Mouse (Mus musculus) CD4-positive helper T cell, adult 2 months (primary cell): ENCODE measurements around the gene Galnt17.

Experiments used
- DNase-seq: peaks from one replicate; pipeline ENCODE4 v3.0.0-alpha.2; 2012; ENCODE audit warnings: low read depth, missing footprints, low spot score

Gene Galnt17

DNA sequence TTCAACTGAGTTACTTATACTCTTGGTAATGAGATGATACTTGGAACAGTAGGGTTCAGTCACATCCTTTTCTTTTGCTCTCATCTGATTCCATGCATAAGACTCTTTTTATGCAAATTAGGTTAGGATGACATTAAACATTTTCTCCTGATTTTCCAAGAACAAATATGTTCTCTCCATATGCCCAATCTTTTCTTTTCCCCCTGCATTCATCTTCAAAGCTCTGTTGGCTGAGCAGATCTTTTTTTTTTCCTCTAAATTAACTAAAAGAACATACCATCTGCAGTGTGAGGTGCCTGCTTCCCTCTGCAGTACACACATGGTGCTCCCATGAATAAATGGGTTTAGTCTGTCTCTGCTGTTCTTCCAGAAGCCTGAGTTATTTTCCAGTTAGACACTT, 173.5 kb downstream of the Galnt17 start:
- DNase-seq = no peak

DNA sequence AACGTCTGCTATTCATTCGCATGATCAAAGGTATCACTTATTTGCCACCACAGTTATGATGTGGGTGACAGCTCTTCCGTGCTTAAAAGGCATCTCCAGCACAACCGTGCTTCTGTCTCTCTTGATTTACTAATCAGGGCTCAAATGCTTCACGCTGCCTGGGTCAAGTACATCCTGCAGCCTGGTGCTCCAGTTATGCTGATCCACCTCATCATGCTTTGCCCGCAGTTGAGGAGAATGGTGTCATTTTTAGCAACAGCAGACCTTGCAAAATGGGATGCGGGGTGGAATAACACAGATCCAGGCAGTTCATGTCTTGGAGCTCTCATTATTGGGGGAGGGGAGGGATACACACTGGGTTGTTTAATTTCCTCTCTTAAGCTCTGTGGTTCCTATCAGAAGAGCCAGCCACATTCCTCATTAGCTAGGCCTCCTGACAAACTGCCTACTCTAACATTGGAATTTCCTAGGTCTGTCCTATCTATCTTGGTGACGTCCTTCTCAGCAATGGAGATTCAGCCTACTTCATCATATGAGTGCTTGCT, 187.9 kb downstream of the Galnt17 start:
- no peak for DNase-seq

DNA sequence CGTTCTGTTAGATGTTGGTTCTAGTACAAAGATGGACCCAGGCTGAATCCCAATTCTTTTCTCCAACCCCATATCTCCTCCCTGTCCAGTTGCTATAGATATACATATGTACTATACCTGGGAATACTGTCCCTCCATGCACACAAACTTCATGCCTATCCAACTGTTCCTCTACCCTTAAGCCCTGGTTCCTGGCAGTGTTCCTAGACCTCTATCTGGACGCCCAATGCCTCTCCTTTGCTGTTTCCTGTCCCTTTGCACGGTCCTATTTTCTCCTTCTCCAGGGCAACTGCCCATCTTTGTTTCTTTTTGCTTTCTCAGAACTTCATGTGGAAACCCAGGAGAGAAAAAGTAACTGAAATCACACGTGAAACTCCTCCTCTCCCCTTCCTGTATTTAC, 188.4 kb downstream of the Galnt17 start:
- no peak for DNase-seq

GRCm38 (mm10) chr5:131117391-131118040, 190.8 kb downstream of the Galnt17 start:
- DNase-seq = no peak

- no peak for DNase-seq
These were observed 194.3 kb downstream of the Galnt17 start for GRCm38 (mm10) chr5:131113850-131114470.

GRCm38 (mm10) chr5:131107188-131107587, 201.1 kb downstream of the Galnt17 start:
- no peak for DNase-seq

DNA sequence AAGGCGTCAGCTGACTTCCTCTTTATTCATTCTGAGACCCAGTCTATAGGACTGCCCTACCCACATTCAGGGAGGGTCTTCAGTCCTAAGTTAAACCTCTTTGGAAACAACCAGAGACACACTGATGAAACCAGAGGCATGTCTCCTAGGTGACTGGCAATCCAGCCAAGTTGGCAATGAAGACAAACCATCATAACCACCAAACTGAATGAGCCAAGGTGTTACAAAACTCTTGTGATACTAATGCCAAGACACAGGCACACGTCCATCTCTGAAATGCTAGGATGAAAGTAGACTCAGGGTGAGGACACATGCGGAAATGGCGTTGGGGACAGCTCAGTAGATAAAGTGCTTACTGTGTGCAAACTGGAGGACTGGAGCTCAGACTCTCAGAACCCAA, 211.5 kb downstream of the Galnt17 start:
- DNase-seq = no peak

DNA sequence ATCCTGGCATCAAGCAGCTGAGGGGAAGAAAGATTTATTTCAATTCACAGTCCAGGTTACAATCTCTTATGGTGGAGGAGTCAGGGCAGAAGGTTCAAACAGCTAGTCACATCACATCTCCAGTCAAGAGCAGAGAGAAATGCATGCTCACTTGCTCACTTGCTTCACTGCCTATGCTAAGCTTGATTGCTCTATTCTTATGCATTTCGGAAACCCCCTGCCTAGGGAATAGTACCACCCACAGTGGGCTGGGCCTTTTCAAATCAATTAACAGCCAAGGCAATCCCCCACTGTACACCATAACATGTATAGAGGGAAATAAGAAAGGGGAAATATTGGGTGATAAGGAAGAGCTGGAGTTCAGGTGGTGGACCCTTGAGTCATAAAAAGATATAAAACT, 212.7 kb downstream of the Galnt17 start:
- DNase-seq = no peak

DNA sequence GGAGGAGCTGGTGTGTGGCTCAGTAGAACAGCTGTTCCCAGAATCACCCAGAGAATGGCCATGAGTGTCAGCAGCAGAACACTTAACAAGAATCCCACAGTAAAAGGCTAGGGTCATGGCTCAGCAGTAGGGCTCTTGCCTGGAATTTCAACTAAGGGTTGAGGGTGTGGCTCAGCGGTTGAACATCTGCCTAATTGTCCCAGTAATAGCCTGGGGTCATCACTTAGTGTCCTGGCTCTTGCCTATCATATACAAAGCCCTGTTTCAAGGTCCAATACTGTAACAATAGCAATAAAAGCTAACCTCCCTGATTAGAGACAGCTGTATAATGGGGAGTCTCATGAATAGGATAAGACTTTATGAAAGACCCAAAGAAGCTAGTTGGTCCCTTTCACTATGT, 213.5 kb downstream of the Galnt17 start:
- no peak for DNase-seq

GRCm38 (mm10) chr5:131094138-131094537, 214.2 kb downstream of the Galnt17 start:
- no peak for DNase-seq

DNA sequence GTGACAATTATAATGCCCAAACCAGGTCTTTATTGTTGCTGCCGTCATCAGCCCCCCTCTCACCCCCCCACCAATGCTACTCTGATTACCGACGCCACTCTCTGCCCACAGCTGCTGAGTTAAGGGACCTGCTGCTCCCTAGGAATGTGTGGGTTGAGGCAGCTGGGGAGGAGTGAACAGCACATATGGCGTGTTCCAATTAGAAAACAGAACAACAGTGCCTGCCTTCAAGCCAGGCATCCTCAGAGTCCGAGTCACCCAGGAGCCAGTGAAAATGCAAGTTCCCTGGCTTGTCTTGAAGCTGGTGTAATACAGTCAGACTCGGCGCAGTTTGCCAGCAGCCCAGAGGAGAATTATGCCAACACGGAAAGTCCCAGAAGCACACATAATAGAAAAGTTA, 218.4 kb downstream of the Galnt17 start:
- DNase-seq = no peak

DNA sequence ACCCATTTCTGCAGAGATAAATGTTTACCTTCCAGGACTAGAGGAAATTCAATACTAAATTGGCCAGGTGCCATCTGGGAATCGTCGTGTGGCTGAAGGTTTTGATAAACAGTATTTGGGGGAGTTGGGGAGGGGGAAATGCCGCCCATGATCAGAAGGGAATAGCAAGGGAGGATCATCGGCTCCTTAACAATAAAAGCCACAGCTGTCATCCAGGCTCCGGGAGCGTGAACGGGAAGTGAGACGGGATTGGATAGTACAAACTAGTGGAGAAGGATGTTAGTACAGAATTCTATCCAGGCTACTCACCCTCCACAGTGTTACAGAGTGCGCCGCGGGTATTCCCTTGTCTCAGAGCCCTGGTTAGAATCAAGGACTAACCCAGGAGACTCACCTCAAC, 219.4 kb downstream of the Galnt17 start:
- DNase-seq = no peak

DNA sequence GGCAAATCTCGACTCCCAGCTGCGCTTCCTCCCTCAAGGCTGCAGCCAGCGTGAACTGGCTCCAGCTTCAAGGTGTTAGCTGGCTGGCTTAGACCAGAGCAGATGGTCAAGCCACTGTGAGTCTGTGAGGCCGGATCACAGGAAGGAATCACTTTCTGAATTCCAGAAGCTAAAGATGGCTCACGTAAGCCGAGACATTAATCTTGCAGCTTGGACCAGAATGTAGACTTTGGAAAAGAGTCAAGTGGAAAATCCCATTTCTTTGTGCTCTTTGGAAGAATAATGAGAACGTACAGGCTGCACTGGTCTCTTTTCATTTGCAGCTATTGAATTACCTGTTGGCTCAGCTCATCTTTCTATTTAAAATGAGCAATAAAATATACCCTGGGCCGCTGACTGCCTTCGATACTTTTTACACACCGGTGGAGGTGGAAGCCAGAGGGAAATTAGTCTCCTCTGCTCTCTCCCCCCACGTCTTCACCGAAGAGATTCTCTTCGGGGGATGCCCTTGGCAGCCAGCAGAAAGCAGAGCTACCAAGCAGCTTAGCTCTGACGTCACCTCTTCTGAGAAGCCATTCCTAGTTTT, 225.1 kb downstream of the Galnt17 start:
- DNase-seq = no peak

- no peak for DNase-seq
These were observed 230.6 kb downstream of the Galnt17 start for GRCm38 (mm10) chr5:131077682-131078081.

- DNase-seq = no peak
These were observed 232.5 kb downstream of the Galnt17 start for GRCm38 (mm10) chr5:131075795-131076194.

- DNase-seq = no peak
These were observed 234.0 kb downstream of the Galnt17 start for GRCm38 (mm10) chr5:131074295-131074694.

DNA sequence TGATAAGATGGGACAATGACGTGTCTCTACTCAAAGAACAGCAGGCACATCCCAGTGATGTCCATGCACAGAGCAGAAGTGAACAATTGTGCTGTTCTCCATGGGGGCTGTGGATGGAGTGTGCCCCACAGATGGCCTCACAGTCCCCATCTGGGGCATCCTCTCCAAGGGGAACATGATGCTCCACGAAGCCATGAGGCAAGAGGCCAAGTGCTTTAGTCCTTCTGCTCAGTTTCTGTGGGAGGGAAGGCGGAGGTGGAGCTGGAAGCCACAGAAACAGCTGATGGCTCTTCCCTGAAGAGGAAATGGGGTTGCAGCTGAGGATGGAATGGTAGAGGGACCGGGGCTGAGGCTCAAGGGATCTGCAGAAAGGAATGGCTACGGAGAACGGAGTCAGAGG, 243.1 kb downstream of the Galnt17 start:
- no peak for DNase-seq

- no peak for DNase-seq
These were observed 259.8 kb downstream of the Galnt17 start for GRCm38 (mm10) chr5:131048505-131048904.

GRCm38 (mm10) chr5:131043130-131043529, 265.2 kb downstream of the Galnt17 start:
- no peak for DNase-seq

GRCm38 (mm10) chr5:131040441-131040840, 267.9 kb downstream of the Galnt17 start:
- no peak for DNase-seq

DNA sequence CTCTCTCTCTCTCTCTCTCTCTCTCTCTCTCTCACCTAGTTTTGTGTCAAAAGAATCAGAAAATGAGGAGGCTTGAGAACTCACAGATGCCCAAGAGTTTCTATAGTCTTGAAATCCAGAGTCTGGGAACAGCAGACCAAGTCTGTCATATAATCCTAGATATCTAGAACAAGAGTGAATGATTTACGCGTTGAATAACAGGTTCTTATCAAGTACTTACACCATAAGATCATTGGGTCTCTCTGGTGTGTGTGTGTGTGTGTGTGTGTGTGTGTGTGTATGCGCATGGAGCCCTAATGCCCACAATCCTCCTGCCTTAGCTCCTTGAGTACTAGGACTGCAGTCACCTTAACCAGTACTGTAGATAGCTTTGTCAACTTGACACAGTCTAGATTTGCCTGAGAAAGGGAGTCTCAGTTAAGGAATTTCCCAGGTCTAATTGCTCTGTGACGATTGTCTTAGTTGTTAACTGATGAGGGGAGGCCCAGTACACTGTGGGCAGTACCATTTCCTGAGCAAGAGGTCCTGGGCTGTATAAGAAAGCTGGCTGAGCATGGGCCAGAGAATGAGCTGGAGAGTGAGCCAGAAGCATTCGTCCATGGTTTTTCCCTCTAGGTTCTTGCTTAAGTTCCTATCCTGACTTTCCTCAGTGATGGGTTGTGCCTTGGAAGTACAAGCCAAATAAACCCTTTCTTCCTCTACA, 268.5 kb downstream of the Galnt17 start:
- DNase-seq = no peak

DNA sequence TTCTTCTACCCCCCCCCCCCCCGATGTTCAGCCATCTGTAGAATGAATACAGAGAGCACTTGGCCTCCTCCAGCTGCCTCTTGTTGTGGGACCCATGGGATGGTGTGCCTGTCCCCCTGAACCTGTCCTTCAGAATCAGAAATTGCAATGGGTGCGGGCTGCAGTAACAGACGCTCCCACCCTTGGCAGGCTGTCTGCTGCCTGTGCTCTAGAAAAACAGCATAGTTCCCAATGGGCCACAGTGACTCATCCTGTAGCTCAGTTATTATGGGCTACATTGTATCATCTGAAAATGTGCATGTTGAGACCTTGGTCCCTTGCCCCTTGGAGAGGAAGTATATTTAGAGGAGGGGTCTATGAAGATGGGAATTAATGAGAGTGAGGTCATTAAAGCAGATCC, 283.8 kb downstream of the Galnt17 start:
- no peak for DNase-seq
